Mouse (Mus musculus): ENCODE data around the gene Rab35. TPM values are rescaled to one million over a fixed set of nuclear protein-coding genes. Genes with fewer than 3 reads are reported as not detected.

Gene Rab35
- total and polyA plus RNA-seq, 3 experiments = 33.8 to 62.2 (median 37.5) TPM

- H3K27me3 ChIP-seq (replicated peaks) = no peaks in the 10 kb centered on the region
- dilution Hi-C loops (cut with MboI; ENCODE audit: extremely low pct_ligation_motif_present, extremely low pct_unique_long_range_greater_than_20kb, low sequenced_read_pairs) (no loop called here), in situ Hi-C loops (cut with MboI; ENCODE audit: low pct_ligation_motif_present, low pct_unique_long_range_greater_than_20kb, low sequenced_read_pairs) (no loop called here)
Measured at GRCm38 (mm10) chr5:115658352-115658751, 26.6 kb downstream of the Rab35 start.

GRCm38 (mm10) chr5:115662658-115663057, 30.9 kb downstream of the Rab35 start:
- Histone ChIP-seq H3K4me3 (replicated peaks in 1 of 3; ENCODE audit: low read depth in 2 of 3, low read length in 2 of 3, poor library complexity in 1 of 3) (no peak overlapping the region), H3K9me3 (replicated peaks; ENCODE audit: low read length) (peaks cover 7% of the 10 kb centered on the region), H3K27ac (ENCODE audit: insufficient read depth, low read depth) (no peak overlapping the region), H3K9ac (ENCODE audit: insufficient read depth, low read depth) (no peak overlapping the region), H3K4me2 (ENCODE audit: insufficient read depth, low read depth, poor library complexity, severe bottlenecking) (no peak overlapping the region), H3K36me3 (replicated peaks in 1 of 2; ENCODE audit: control insufficient read depth in 1 of 2, insufficient read depth in 1 of 2, low read length in 1 of 2) (no peaks in the 10 kb centered on the region), H3K79me2 (replicated peaks; ENCODE audit: control insufficient read depth, extremely low read depth, insufficient read depth, poor library complexity, severe bottlenecking) (no peaks in the 10 kb centered on the region), H3K4me1 (ENCODE audit: control insufficient read depth in 1 of 2, insufficient read depth in 2 of 2) (peaks cover 3 to 9% of the 10 kb centered on the region in 2 experiments; a peak in 2 of 4 replicates), H3K27me3 (replicated peaks) (peaks cover 3% of the 10 kb centered on the region)
- in situ Hi-C loops (cut with MboI; ENCODE audit: low pct_ligation_motif_present, low pct_unique_long_range_greater_than_20kb, low sequenced_read_pairs) (no loop called here), dilution Hi-C loops (cut with MboI; ENCODE audit: extremely low pct_ligation_motif_present, extremely low pct_unique_long_range_greater_than_20kb, low sequenced_read_pairs) (no loop called here)
- no peak for TF ChIP-seq MAZ (IDR thresholded peaks at IDR 0.05; ENCODE audit: low read depth, low read length)
- TF ChIP-seq USF1 (IDR thresholded peaks at IDR 0.05; ENCODE audit: low read depth, low read length) = no peak
- TF ChIP-seq TBP (conservative IDR thresholded peaks at IDR 0.05; ENCODE audit: low read depth, low read length) = no peak
- TF ChIP-seq NRF1 (IDR thresholded peaks at IDR 0.05; ENCODE audit: low read depth, low read length) = no peak
- TF ChIP-seq RAD21 (IDR thresholded peaks at IDR 0.05; ENCODE audit: low read depth, low read length) = no peak
- TF ChIP-seq JUN (IDR thresholded peaks at IDR 0.05; ENCODE audit: insufficient read depth, low read depth, low read length) = no peak
- TF ChIP-seq NELFE (IDR thresholded peaks at IDR 0.05; ENCODE audit: low read depth, low read length) = no peak
- no peak for TF ChIP-seq ETS1 (conservative IDR thresholded peaks at IDR 0.05; ENCODE audit: low read depth, low read length)
- TF ChIP-seq CHD2 (IDR thresholded peaks at IDR 0.05; ENCODE audit: low read length) = no peak
- no peak for TF ChIP-seq USF2 (conservative IDR thresholded peaks at IDR 0.05; ENCODE audit: low read depth, low read length)
- no peak for TF ChIP-seq ELF1 (IDR thresholded peaks at IDR 0.05; ENCODE audit: low read depth, low read length)
- no peak for TF ChIP-seq IRF4 (IDR thresholded peaks at IDR 0.05; ENCODE audit: low read depth, low read length)
- no peak for TF ChIP-seq JUND (conservative IDR thresholded peaks at IDR 0.05; ENCODE audit: low read depth, low read length)
- TF ChIP-seq ZMIZ1 (IDR thresholded peaks at IDR 0.05; ENCODE audit: low read depth, low read length) = no peak
- no peak for TF ChIP-seq RCOR1 (conservative IDR thresholded peaks at IDR 0.05; ENCODE audit: low read depth, low read length)
- TF ChIP-seq PAX5 (IDR thresholded peaks at IDR 0.05; ENCODE audit: low read length) = no peak
- DNase-seq (ENCODE audit: extremely low read depth) = no peak

More at GRCm38 (mm10) chr5:115658352-115658751, 26.6 kb downstream of the Rab35 start:
- TF ChIP-seq CHD1 (IDR thresholded peaks at IDR 0.05; ENCODE audit: low read depth, low read length) (no peak), MAFK (IDR thresholded peaks at IDR 0.05; ENCODE audit: insufficient replicate concordance, low read length) (peak; percentile 86)
- H3K79me2 ChIP-seq (replicated peaks; ENCODE audit: control insufficient read depth, extremely low read depth, insufficient read depth, poor library complexity, severe bottlenecking) = no peaks in the 10 kb centered on the region
- no peaks in the 10 kb centered on the region for H3K9me3 ChIP-seq (replicated peaks; ENCODE audit: low read length)
- no peak overlapping the region for H3K27ac ChIP-seq (ENCODE audit: insufficient read depth, low read depth)
- no peak overlapping the region for H3K9ac ChIP-seq (ENCODE audit: insufficient read depth, low read depth)
- no peak overlapping the region for H3K4me2 ChIP-seq (ENCODE audit: insufficient read depth, low read depth, poor library complexity, severe bottlenecking)
- no peaks in the 10 kb centered on the region for H3K36me3 ChIP-seq (replicated peaks in 1 of 2; ENCODE audit: control insufficient read depth in 1 of 2, insufficient read depth in 1 of 2, low read length in 1 of 2)
- H3K4me1 ChIP-seq (ENCODE audit: control insufficient read depth in 1 of 2, insufficient read depth in 2 of 2) = peaks cover 4 to 15% of the 10 kb centered on the region in 2 experiments; a peak in 3 of 4 replicates
- DNase-seq (ENCODE audit: extremely low read depth) = no peak
- H3K4me3 ChIP-seq (replicated peaks in 1 of 3; ENCODE audit: low read depth in 2 of 3, low read length in 2 of 3, poor library complexity in 1 of 3) = no peak overlapping the region

Data from CH12.LX (cell line).